14 mouse cellular contexts compared by ENCODE assay signal in the genomic region with DNA sequence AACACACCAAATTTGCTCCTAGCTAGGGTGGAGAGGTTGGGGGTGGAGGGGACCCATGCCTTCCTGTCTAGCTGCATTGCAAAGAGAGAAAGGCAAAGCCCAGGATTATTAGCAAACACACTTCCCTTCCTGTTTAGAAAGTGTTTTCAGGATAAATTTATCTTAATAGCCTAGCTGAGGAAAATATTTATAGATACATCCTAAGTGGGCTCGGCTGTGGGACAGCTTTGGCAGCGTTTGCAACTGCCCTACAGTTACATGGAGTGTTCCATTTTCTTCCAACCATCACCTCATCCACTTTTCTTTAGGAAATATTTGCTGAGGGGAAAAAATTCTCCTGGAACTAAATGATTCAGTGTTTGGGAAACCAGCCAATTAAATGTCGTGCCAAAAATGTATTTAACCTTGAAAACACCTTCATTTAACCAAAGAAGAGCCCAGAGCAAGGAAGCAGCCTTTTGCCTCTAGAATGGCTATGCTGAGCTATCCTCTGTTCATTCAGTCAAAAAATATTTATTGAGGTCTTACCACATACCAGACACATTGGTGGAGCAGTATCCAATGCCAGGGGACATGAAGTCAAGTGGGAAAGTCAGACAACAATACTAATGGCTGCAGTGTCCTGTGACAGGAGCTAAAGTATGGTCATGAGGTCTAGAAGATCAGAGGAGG.
"Had no signal": no experiment of that assay in that cellular context is flagged by ENCODE, and none has a peak within 500 bp of the region (broad histone marks: within the 10 kb centered on the region; RNA-seq: fewer than 3 reads in every experiment).

No protein-coding gene starts in this region.

- H3K27ac ChIP-seq: kidney, embryonic 15.5 days; limb, embryonic 12.5 days; liver, embryonic 14.5 days; midbrain, embryonic 15.5 days; neural tube, embryonic 12.5 days had no signal

- H3K9ac ChIP-seq: kidney, embryonic 15.5 days; limb, embryonic 12.5 days; liver, embryonic 14.5 days; midbrain, embryonic 15.5 days; neural tube, embryonic 12.5 days had no signal

- DNase-seq: kidney, adult 2 months; kidney, postnatal 14 days; layer of hippocampus, postnatal 36 days; lung, adult 2 months; right cerebral cortex, postnatal 25 days; thymus, postnatal 36 days had no signal

- ATAC-seq: intestine, embryonic 16.5 days; midbrain, embryonic 15.5 days had no signal

- H3K9me3 ChIP-seq: kidney, embryonic 15.5 days; midbrain, embryonic 15.5 days; neural tube, embryonic 12.5 days had no signal

- H3K36me3 ChIP-seq: kidney, embryonic 15.5 days; limb, embryonic 12.5 days; midbrain, embryonic 15.5 days; neural tube, embryonic 12.5 days had no signal

- H3K4me3 ChIP-seq: kidney, embryonic 15.5 days; limb, embryonic 12.5 days; megakaryocyte, embryonic 14.5 days; midbrain, embryonic 15.5 days; neural tube, embryonic 12.5 days had no signal

- H3K27me3 ChIP-seq: kidney, embryonic 15.5 days; limb, embryonic 12.5 days; megakaryocyte, embryonic 14.5 days; midbrain, embryonic 15.5 days; neural tube, embryonic 12.5 days had no signal

- H3K4me1 ChIP-seq: kidney, embryonic 15.5 days; limb, embryonic 12.5 days; megakaryocyte, embryonic 14.5 days; midbrain, embryonic 15.5 days; neural tube, embryonic 12.5 days had no signal

- H3K4me2 ChIP-seq: kidney, embryonic 15.5 days; limb, embryonic 12.5 days; midbrain, embryonic 11.5 days; midbrain, embryonic 15.5 days; neural tube, embryonic 12.5 days had no signal
